Mouse (Mus musculus): Measurements from ENCODE around the gene Slc17a5.
"Not testable (repeated sequence)": the region's sequence is repeated elsewhere in the genome, so short reads cannot be mapped to it uniquely, and the experiment has no call there.

The Slc17a5 gene

GRCm38 (mm10) chr9:78488021-78488420 lies 99.8 kb downstream of the Slc17a5 start:
- in situ Hi-C loops (cut with MboI, MseI): not testable (repeated sequence)
